Mouse (Mus musculus): Measurements from ENCODE around the gene Ptov1.

Ptov1 gene

GRCm38 (mm10) chr7:44869697-44870528, at the start of gene Ptov1:
Gene Ptov1, minus strand, starts transcription at chr7:44869788.
- peak; percentile 98 for DNase-seq

GRCm38 (mm10) chr7:44919127-44919526, 49.5 kb upstream of the Ptov1 start:
- DNase-seq, result no peak

GRCm38 (mm10) chr7:44918219-44918618, 48.6 kb upstream of the Ptov1 start:
- DNase-seq, result no peak

- no peak for DNase-seq
Observed at GRCm38 (mm10) chr7:44916881-44917280, 47.3 kb upstream of the Ptov1 start.

GRCm38 (mm10) chr7:44916191-44916590, 46.6 kb upstream of the Ptov1 start:
- no peak for DNase-seq

- no peak for DNase-seq
Observed at GRCm38 (mm10) chr7:44915314-44915713, 45.7 kb upstream of the Ptov1 start.

GRCm38 (mm10) chr7:44914396-44914795, 44.8 kb upstream of the Ptov1 start:
- DNase-seq, result no peak

GRCm38 (mm10) chr7:44908706-44909476, 39.3 kb upstream of the Ptov1 start:
- no peak for DNase-seq

- DNase-seq, result peak; percentile 81
Observed at GRCm38 (mm10) chr7:44905430-44905829, 35.8 kb upstream of the Ptov1 start.

GRCm38 (mm10) chr7:44901230-44901722, 31.7 kb upstream of the Ptov1 start:
- DNase-seq, result no peak

GRCm38 (mm10) chr7:44900632-44901031, 31.0 kb upstream of the Ptov1 start:
- DNase-seq, result no peak

- DNase-seq, result no peak
Observed at GRCm38 (mm10) chr7:44898607-44899006, 29.0 kb upstream of the Ptov1 start.

GRCm38 (mm10) chr7:44896499-44896898, 26.9 kb upstream of the Ptov1 start:
- DNase-seq, result no peak

GRCm38 (mm10) chr7:44895593-44896434, 26.2 kb upstream of the Ptov1 start, which contains the start of gene Fuz:
Gene Fuz, plus strand, starts transcription at chr7:44896079.
- peak; percentile 93 for DNase-seq

GRCm38 (mm10) chr7:44895206-44895592, 25.6 kb upstream of the Ptov1 start:
- DNase-seq, result no peak

- no peak for DNase-seq
Observed at GRCm38 (mm10) chr7:44894175-44894574, 24.6 kb upstream of the Ptov1 start.

- DNase-seq, result no peak
Observed at GRCm38 (mm10) chr7:44893197-44893596, 23.6 kb upstream of the Ptov1 start.

- peak; percentile 94 for DNase-seq
Observed at GRCm38 (mm10) chr7:44892276-44892921, 22.8 kb upstream of the Ptov1 start, which contains the start of gene Med25. Gene Med25, minus strand, starts transcription at chr7:44892712.

GRCm38 (mm10) chr7:44891611-44892010, 22.0 kb upstream of the Ptov1 start:
- no peak for DNase-seq

GRCm38 (mm10) chr7:44890737-44891136, 21.1 kb upstream of the Ptov1 start:
- DNase-seq, result no peak

GRCm38 (mm10) chr7:44890180-44890579, 20.6 kb upstream of the Ptov1 start:
- DNase-seq, result no peak
